Mouse (Mus musculus) adrenal gland, adult 2 months (tissue): ENCODE measurements around the gene Erc2. TPM values are rescaled to one million over a fixed set of nuclear protein-coding genes. Genes with fewer than 3 reads are reported as not detected.

Experiments used
- DNase-seq: peaks from one replicate; pipeline ENCODE4 v3.0.0; 2021
- polyA plus RNA-seq: library from polyadenylated mRNA; depleted of rRNA; stranded (reverse); fragments of >200 nt; gene quantifications from 2 replicates; pipeline ENCODE4 v1.2.3, GENCODE M21; 2012
- total RNA-seq, 2 experiments: library from RNA; stranded (reverse); gene quantifications; 2 replicates each; pipeline ENCODE4 v1.2.3; 2021

Gene Erc2
- total and polyA plus RNA-seq, 3 experiments: 1.7 to 9.6 (median 7.1) TPM

DNA sequence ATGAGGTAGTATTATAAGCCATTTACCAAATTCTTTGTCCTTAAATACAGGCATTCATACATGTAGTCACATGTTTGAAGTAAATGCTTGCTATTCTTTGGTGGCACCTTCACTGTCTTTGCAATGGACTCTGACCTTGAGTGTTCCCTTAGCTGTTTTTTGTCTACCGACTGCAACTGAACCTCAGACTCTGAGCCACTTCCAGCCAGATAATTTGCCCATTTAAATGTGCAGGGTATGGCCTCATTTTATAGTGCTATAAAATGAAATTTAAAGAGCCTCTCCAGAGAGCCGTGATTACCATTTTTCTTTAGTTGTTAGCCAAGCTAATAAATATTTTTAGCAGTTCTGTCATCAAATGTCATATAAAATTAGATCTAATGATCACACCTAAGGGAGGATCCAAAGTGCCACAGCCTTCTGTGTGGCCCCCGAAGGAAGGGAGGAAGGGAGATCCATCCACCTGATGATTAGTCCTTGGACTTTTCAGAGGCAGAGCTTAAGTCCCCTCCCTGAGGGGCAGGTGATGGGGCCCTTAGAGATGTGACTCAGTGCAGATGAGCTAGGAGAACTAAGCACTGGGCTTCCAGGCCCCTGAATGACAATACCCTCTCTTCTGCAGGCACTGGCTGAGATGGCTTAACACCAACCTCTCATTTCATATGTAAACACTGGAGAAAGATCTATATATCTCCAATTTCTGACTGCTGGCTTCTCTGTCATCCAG is 439.6 kb downstream of the Erc2 start:
- no peak for DNase-seq

DNA sequence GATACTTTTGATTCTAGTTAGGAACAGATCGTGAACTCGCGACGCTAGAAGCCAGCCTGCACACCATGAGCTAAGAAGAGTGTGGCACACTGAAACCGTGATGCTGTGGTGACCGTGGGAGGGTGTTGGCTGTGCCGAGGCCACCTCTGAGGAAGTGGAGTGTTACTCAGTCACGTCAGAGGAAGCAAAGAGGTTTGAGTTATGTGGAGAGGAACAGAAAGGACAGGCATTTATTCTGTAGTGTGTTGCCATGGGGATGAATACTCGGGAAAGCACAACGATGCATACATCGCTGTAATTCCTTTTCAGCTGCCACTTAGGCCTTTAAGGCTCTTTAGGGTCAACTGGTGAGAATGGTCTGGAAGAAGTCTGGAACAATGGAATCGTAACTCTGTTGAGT is 445.8 kb downstream of the Erc2 start:
- no peak for DNase-seq

DNA sequence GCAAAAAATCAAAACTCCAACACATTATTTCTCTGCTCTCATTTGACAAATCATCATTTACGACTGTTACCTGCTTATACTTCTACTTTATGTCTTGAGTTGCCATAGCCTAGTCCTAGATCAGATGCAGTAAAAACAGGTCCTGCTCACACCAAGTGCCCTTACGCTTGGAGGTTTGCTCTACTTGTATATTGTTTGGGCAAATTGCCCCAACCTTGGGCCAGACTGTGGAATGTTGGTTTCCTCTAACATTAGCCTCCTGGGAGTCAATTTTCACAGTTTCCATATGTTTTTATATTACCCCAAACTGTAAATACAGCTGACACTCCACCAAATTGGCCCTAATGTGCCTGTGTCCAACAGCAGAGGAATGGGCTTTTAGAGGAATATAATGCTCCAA is 447.6 kb downstream of the Erc2 start:
- no peak for DNase-seq

DNA sequence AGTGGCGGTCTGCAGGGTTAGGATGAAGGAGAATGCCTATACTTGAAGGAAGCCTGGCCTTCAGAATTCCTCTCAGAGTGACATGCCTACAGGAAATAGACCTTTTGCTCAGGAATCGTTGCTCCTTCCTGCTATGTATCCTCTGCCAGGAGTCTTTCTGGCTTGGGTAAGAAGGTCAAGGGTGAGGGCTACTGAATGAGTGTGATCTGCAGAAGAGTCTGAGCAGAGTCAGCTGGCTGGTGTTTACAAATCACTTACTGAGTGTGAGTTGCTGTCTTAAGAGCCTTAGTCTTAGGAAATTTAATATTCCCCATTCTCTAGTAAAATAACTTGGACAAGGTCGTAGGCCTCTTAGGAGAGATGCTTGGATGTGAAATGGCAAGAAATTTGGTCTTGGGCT is 450.3 kb downstream of the Erc2 start:
- DNase-seq: no peak

DNA sequence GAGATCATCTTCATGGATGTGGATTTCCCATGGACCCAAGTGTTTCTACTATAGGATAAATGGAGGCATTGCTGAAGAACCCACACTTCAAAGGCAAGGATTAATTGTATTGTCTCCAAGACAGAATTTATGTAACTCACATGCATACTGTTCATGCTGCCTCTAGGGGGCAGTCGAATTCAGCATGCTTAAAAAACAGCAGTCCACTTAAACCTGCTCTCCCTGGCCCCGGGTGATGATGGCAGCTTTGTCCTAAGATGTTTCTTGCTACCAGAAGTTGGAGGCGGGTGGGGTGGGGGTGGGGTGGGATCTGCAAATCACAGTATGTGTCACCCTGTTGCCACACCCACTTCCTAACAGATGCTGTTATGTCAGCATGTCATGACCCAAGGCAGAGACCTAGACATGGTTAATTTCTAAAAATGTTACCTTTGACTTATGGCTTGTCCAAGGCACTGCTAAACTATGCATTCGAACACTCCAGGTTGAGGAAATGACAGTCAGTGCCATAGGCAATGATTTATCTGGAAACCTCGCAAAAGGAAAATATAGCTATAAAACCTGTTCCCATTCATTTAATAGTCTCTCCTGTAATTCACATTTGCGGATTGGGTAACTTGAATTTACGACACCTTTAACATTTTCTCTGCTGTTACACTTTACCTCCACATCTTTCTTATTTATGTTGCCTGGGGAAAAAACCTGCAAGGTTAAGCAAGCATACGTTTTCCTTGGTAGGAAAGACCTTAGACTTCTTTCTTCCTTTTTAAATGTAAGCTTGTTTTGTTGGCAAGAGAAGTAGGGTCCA is 467.6 kb downstream of the Erc2 start:
- no peak for DNase-seq

DNA sequence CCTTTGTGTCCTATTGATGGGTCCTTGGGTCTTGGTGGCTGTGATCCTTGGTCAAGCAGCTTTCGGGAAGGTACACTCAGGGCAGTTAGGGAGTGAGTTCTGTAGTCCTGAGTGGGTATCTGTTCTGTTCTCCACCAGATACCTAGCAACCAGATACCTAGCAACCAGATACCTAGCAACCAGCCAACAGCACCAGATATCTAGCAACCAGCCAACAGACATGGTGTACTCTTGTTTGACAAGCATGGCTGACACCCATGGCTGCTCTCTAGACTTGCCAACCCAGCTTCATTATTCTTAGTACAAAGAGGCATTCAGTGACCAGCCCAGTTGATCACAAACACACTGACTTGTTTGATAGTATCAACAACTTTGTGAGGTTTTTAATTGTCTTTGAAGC is 469.1 kb downstream of the Erc2 start:
- DNase-seq: no peak

DNA sequence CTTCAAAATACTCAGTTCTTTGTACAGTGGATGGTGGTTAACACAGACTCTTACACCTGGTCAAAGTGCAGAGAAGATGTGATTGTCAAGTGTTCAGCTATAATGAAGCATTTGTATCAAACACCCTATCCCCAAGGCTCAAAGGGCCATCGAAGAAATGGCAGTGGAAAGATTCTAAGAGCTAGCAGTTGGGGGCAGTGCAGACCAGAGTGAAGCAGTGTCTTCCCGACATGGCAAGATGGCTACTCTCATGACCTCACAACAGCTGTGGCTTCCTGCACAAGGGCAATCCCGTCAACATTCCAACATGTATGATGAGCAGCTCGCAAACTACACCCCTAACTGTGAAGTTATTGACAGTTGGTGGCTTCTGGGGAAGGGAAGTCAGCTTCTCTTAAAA is 471.0 kb downstream of the Erc2 start:
- peak; percentile 10 for DNase-seq

DNA sequence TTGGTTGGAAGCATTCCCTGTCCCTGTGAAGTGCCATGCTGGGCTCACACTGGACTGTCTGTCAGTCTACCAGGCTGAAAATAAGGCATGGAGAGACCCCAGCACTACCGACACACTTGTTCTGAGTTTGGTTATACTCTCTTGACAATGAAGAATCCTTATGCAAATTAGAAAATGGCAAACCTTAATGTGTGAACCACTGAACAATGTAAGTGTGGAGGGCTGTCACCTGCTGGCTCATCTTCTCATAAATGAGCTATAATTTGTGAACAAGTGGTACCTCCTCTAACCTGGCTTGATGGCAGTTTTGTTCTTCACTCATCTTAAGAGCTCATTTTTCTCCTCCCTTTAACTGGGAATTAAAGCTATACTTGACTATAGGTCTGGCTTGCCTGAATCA is 471.7 kb downstream of the Erc2 start:
- DNase-seq: no peak

DNA sequence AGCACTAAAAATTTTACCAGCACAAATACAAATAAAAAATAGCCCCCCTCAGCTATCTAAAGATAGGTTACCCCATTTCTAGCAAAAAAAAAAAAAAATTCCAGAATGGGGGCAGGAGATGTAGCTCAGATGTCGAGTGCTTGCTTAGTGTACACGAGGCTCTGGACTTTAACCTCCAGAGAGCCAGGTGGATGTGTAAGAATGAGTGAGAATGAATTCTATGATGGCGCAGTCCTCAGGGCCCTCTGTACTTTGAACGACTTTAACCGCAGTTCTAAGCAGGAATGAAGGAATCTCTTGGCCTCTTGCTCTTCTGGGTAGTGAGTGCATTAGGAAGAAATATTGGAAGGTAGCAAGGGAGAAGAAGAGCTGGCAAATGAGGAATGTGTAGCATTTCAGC is 476.9 kb downstream of the Erc2 start:
- no peak for DNase-seq

DNA sequence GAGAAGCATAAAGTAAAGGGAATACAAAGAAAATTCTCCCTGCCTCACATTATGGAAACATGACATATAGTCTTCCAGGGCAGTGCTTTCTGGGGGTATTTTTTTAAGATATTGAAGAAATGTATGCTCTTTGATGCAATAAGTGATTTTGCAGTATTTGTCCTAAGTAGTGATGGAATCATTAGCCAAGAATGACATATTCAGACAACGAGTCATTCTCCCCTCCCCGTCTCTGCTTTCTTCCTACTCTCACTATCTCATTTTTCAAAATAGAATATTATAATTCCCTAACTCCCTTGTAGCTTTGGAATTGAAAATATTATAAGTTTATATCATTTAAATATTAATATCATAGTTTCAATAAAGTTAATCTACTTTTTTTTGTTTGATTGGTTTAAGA is 490.9 kb downstream of the Erc2 start:
- DNase-seq: no peak

DNA sequence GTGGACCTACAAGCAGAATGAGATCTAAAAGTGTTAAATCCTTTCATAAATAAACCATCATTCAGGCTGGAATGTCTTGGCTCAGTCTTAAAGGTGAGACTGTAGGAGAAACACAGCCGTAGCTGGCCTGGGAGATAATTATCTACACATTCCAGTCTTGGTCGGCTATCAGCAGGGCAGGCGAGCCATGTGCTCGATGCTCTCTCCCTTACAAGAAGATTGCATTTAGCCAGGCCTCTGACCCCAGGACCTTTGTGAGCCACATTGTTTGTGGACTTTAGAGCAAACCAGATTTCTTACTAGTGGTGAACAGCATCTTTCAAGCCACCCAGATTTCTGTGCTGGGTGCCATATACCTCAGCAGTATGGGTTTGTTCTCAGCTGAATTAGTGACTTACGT is 498.6 kb downstream of the Erc2 start:
- DNase-seq: no peak

DNA sequence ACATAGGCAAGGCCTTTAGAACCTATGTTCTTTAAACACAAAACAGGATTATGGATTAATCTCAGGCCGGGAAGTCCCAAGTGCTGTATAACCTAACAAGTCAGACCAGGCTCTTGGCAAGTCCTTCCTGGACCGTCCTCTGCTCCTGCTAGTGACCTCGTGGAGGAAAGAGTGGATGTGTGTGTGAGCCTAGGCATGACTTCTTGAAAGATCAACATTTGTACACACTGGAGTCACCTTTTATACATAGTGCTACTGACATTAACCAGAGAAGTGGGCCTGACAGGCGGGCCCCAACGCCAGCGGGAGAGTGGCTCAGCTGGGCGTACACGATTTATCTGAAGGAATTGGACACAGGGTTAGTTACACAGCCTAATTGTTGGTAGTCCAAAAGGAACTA is 504.6 kb downstream of the Erc2 start:
- DNase-seq: no peak

DNA sequence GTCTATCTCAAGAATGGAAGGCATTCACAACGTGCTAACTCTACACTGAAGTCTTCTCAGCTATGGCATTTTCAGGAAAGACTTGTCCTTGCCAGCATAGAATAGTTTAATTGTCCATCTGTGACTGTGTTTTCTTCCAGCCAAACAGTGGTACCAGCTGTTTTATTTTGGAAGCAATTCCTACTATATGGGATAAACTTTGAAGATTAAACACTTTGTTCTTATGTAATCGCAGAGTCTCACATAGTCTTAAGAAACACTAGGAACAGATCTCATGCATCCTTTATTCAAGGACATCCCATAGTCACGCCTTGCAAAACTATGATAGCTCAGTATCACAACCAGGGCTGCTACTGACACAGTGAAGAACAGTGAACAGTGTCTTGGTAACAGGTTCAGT is 506.8 kb downstream of the Erc2 start:
- no peak for DNase-seq

DNA sequence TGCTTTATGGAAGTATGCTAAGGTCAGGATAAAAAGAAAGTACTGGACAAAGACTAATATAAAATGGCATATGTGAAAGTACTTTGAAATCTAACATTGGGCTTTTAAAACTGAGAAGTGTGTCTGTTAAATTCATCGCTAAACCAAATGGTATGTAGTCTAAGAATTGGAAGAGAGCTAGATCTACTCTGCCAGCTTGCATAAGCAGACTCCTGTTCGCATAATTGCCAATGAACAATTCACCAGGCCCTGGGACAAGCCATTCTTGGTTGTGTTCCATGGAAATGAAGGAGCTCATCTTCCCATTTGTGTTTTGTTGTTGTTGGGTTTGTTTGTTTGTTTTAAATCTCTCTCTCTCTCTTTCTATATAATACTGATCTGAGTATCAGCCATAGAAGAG is 521.8 kb downstream of the Erc2 start:
- DNase-seq: no peak

DNA sequence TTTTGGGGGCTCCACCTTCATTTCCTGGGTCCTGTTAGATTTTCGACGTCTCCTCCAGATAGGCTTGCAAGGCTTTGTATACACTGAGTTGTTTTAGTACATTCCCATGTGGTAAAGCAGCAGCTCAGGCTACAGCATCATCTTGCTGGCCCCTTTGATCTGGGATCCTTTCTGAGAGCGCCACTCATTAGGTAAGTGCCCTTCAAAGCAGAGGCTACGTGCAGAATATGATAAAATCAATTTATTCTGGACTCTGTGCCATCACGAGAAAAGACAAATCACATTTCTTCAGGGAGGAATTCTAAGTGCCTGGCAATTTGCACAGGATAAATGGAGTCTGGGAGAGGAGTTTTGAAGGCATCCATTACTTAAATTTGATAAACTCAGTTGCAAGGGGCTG is 525.0 kb downstream of the Erc2 start:
- no peak for DNase-seq

DNA sequence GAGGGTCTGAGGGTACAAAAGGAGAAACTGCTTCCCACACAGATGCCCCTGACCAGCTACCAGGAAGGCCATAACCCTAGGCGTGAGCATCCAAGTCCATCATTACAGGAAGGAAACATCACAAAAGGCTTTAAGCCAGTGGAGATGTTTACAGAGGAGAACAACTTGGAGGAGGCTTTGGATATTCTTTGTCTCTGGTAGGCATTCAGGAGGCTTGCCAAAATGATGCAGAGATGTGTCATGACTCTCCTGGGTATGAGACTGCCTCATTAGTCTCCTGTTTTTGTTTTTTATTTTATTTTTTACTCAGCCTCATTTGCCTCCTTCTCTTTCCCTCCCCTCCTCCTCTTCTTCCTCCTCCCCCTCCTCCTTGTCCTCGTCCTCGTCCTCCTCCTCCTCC is 528.7 kb downstream of the Erc2 start:
- DNase-seq: no peak

DNA sequence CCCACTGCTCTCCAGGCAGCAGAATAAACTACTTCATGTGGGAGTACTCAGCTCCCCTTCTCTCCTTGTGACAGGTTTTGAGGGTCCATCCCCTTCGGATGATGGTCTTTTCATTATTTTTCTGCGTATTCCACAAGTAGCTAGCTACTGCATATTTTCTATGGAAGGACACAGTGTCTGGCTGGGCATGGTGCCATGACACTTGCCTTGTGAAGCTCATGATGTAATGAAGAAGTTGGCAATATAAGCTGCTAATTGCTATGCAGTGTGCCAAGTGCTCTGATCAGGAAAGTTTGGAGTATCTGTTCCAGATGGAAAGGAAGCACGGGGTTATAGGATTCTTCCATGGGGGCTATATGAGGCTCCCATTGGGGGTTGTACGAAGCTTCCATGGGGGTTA is 533.5 kb downstream of the Erc2 start:
- DNase-seq: peak; percentile 17

DNA sequence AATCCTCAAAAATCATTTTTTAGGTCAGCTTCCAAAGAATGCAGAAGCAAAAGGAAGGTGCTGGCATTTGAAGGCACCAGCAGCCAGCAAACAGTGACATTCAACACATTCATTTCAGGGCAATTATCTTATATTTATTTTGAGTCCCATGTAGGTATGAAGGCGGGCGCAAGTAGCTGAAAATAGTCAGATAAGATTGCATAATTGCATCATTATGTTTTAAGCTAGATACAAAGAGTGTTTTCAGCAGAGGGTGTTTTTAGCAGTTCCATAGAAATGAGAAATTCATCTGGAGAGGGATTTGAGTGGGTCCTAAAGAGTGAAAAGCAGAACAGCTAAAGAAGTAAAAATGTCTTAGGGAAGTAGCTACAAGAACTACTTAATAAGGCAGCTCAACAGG is 538.6 kb downstream of the Erc2 start:
- DNase-seq: no peak

DNA sequence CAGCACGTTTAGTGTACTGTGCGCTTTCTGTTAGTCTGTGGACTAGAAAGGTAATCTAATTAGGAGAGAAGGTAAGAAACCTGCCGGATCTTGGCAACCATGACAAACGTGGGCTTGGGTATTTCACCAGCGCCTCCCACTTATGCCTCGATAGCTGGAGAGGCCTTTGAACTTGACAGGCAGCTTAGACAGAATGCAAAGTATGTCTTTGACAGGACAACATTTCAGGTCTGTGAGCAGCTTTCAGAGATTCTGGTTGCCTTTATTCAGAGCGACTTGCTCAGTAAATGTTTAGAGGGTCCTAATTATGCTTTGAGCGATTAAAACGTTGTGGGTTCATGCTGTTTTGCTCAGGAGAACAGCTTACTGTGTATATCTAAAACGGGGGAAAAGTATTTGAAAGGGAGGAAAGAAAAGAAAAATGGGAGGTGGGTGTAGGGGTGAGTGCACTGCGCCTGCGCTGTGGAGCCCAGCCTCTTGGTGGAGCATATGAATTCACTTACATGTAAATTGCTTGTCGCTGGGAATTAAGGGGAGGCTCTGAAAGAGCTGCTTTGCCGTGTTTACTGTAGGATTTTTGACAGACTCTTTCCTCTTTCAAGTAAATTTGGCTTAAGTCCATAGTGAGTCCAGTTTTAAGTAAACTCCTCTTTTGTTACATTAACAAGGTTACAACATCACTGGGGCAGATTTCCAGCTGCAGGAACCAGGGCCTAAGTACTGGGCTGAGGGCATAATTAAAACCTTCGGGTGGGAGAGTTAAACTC is 542.6 kb downstream of the Erc2 start:
- peak; percentile 4 for DNase-seq

DNA sequence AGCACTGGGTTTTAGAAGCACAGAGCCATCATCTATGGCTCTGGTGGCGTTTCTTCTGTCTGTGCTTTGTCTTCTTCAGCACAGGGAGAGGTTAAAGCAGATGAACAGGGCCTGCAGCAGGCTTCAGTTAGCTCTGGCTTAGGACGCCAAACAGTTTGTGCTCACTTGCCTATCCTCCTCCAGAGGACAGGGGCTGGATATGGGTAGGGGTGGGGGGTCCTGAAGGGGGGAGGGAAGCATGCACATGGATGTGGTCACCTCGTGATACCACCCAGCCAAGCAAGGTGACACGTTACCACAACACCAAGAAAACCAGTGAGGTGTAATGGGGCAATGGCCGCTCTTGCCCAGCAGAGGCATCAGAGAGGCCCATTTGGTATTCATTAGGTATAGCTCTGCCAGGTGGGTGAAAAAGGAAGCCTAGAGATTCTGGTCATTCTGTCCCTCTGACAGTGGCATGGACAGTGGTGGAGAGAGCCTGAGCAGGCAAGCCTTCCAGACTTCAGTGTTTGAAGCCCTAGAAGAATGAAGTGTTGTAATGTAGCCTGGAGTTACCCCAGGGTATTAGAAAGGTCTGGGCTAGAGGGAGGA is 543.5 kb downstream of the Erc2 start:
- no peak for DNase-seq

DNA sequence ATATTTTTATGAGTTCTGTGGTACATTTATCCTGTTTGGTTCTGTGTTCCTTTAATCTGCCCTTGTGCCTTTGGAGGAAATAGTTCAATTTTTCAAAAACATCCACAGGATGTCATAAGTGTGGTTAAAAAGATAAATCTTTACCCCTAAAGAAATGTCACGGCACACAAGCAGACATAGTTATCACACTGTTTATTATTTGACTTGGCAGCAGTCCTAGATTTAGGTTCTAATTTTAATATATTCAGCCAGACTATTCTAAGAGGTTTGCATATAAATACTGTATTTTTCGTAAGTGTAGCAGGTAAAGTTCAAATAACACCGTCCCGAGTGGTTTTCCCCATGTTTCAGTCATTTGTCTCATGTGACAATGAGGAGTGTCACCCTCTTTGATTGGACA is 548.5 kb downstream of the Erc2 start:
- no peak for DNase-seq

DNA sequence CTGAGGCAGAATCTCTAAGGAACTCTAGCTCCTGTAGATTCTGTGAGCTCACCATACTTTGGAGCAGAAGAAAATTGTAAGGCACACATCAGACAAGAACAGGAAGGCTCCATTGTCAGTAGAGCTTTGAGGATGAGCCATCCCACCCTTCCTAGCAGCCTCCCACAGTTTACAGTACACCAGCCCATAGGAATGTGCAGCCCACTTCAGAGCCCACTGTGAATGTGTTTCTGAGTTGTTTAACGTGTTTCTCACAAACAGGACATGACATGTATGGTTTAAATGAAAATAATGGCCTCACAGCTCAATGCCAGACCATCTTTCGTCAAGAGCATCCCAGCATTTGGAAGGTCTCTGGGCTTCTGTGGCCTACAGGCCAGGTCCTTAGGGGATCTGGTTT is 549.1 kb downstream of the Erc2 start:
- DNase-seq: no peak

DNA sequence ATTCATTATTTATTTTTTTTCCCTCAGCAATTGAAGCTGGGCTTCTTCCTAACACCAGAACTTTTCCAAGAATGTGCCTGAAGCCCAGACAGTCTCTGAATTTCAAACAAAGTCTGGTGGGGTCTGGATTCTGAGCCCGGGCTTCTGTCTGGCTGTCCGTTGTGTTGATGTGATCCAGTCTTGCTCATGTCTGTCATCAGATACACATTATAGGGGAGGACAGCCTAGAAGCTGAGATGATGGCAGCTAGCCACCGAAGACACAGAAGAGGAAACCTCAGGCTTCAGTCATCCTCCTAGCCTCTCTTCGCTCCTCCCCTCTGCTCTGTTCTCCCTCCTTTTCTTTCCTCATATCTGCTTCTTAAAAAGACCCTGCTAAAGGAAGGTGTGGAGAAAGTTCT is 551.5 kb downstream of the Erc2 start:
- DNase-seq: no peak
